Mouse (Mus musculus) lung, adult 2 months (tissue): ENCODE measurements around the gene Abcc2.

Source experiments
- CTCF ChIP-seq: fragments of 200-500 bp; IDR thresholded peaks from 2 replicates; pipeline ENCODE4 v1.5.1; 2011; ENCODE audit warnings: mild to moderate bottlenecking, low read length, control low read depth; ENCODE audit not compliant: insufficient read depth
- POLR2A ChIP-seq: fragments of 200-500 bp; IDR thresholded peaks from 2 replicates; pipeline ENCODE4 v1.6.1; 2011; ENCODE audit warnings: low read depth, mild to moderate bottlenecking, control low read depth, low read length, borderline replicate concordance; ENCODE audit errors: extremely low read depth

DNA sequence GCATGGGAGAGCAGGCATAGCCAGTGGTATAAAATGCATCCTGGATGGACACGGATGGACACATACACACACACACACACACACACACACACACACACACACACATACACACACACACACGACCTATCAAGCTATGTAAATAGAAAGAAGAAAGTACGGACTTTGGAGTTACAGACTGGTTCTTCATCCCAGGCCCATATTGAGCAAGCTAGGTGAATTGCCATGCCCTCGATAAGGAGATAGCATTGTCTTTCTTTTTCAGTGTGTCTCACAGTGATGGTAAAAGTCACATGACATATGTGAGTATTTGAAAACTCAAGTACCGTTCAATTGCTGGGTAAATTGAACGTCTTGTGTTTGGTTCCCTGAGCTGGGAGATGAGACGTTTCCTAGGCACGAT lies 44.9 kb downstream of the Abcc2 start:
- TF ChIP-seq CTCF (no peak), POLR2A (no peak)
